Mouse (Mus musculus) midbrain, postnatal 0 days (tissue): Measurements from ENCODE around the gene Plaur. TPM values are rescaled to one million over a fixed set of nuclear protein-coding genes. Genes with fewer than 3 reads are reported as not detected.

Experiments used
- ATAC-seq: fragments of 200-750 bp; cut with Nextera tagmentation; 2 replicates; pipeline ENCODE4 v1.8.0; 2017; ENCODE audit warnings: moderate number of reproducible peaks, mild to moderate bottlenecking, moderate TSS enrichment, moderate library complexity; ENCODE audit not compliant: low FRiP score
- DNase-seq: peaks from one replicate; pipeline ENCODE4 v3.0.0-alpha.2; 2015; ENCODE audit warnings: low spot score
- H3K27ac ChIP-seq: fragments of 300-500 bp; sonication (generic); 2 replicates; pipeline ENCODE4 v1.5.1; 2014; ENCODE audit warnings: low read depth, mild to moderate bottlenecking, low read length, mixed read lengths
- H3K27me3 ChIP-seq: fragments of 300-500 bp; sonication (generic); 2 replicates; pipeline ENCODE4 v1.6.1; 2014; ENCODE audit warnings: low read length, control low read depth, mixed read lengths; ENCODE audit not compliant: insufficient read depth
- H3K36me3 ChIP-seq: fragments of 300-500 bp; sonication (generic); 2 replicates; pipeline ENCODE4 v1.6.1; 2014; ENCODE audit warnings: low read length, control low read depth, mixed read lengths; ENCODE audit not compliant: insufficient read depth
- H3K4me1 ChIP-seq: fragments of 300-500 bp; sonication (generic); 2 replicates; pipeline ENCODE4 v1.6.1; 2014; ENCODE audit warnings: mild to moderate bottlenecking, control low read depth, antibody characterized with exemption, low read length, mixed read lengths; ENCODE audit not compliant: insufficient read depth
- H3K4me2 ChIP-seq: fragments of 300-500 bp; sonication (generic); 2 replicates; pipeline ENCODE4 v1.6.1; 2014; ENCODE audit warnings: low read depth, mild to moderate bottlenecking, low read length, mixed read lengths; ENCODE audit not compliant: poor library complexity, severe bottlenecking
- H3K4me3 ChIP-seq: fragments of 300-500 bp; sonication (generic); 2 replicates; pipeline ENCODE4 v1.5.1; 2014; ENCODE audit warnings: low read depth, mild to moderate bottlenecking, low read length, moderate library complexity
- H3K9ac ChIP-seq: fragments of 300-500 bp; sonication (generic); replicated peaks from 2 replicates; pipeline ENCODE4 v1.6.1; 2014; ENCODE audit warnings: mild to moderate bottlenecking, low read length, moderate library complexity, mixed read lengths; ENCODE audit not compliant: poor library complexity, severe bottlenecking
- H3K9me3 ChIP-seq: fragments of 300-500 bp; sonication (generic); 2 replicates; pipeline ENCODE4 v1.6.1; 2016; ENCODE audit warnings: low read length, control low read depth
- CTCF ChIP-seq: IDR thresholded peaks from 2 replicates; pipeline ENCODE4 v1.5.1; 2016; ENCODE audit warnings: antibody characterized with exemption, mild to moderate bottlenecking
- WGBS: fragments of 180-500 bp; shearing (Covaris S2); extraction: QIAGEN DNeasy Blood & Tissue Kit; methylation state at CpG from one replicate; pipeline ENCODE4 v1.1.7; 2014; 5-methylcytosine and 5-hydroxymethylcytosine counted together
- polyA plus RNA-seq: library from polyadenylated mRNA; unstranded; fragments of >200 nt; fragmentation: Nextera tagmentation; extraction: Ambion mirVana; gene quantifications from 2 replicates; pipeline ENCODE4 v1.2.1, GENCODE M21; 2015
- total RNA-seq: library from RNA; depleted of rRNA; stranded (reverse); fragments of >200 nt; gene quantifications from 2 replicates; pipeline ENCODE4 v1.2.3, GENCODE M21; 2014; rRNA removed

Plaur gene
- total RNA-seq (1.4 and 3.7 TPM in 2 replicates), polyA plus RNA-seq (0.93 and 1.1 TPM in 2 replicates)

- Histone ChIP-seq H3K4me3 (0 out of 2 replicates have a peak within 1 kb of the TSS, but pooled peaks have one; percentile 1), H3K36me3 (no peaks in the 10 kb centered on the region), H3K27me3 (0 out of 2 replicates have a peak, but pooled peaks cover 4% of the 10 kb centered on the region), H3K9me3 (no peaks in the 10 kb centered on the region), H3K27ac (no peak within 1 kb of the TSS), H3K4me1 (no peaks in the 10 kb centered on the region), H3K4me2 (peak within 1 kb of the TSS; percentile 33; the same call in 1 of the 2 replicates), H3K9ac (no peak within 1 kb of the TSS)
- no peak for DNase-seq
- ATAC-seq: 0 out of 2 replicates have a peak, but pooled peaks have one; percentile 23
- 12% methylated on average over 27 of the region's 27 CpGs for WGBS
- no peak for TF ChIP-seq CTCF
Measured at GRCm38 (mm10) chr7:24462388-24463319, at the start of gene Plaur. TSS of gene Plaur (plus strand) at chr7:24462484.

GRCm38 (mm10) chr7:24413630-24414029 lies 48.7 kb upstream of the Plaur start:
- Histone ChIP-seq H3K27ac (no peak overlapping the region), H3K9me3 (no peaks in the 10 kb centered on the region), H3K4me2 (no peak overlapping the region), H3K4me1 (no peaks in the 10 kb centered on the region), H3K27me3 (no peaks in the 10 kb centered on the region), H3K4me3 (no peak overlapping the region), H3K36me3 (peaks cover 14% of the 10 kb centered on the region), H3K9ac (no peak overlapping the region)
- no peak for TF ChIP-seq CTCF
- ATAC-seq (no peak), DNase-seq (no peak)
- WGBS: 89% methylated on average over 2 of the region's 3 CpGs

DNA sequence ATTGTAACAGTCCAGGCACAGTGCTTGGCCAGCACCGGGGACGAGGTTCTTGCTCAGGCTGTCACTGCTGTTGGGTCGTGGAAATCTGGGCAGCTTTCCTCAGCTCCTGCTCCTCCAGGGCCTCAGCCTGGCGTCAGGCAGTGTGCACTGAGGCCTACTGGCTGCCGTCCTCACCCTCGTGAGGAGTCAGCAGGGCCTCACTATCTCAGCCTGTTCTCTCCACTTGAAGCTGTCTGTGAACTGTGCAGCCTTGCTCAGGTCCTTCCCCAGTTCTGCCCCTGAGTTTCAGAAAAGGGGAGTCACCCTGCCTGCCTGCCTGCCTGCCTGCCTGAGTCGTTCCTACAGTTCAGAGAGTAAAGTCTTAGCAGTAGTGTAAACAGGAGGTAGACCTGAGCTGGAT lies 47.0 kb upstream of the Plaur start:
- no peak for TF ChIP-seq CTCF
- Histone ChIP-seq H3K4me2 (no peak overlapping the region), H3K36me3 (peaks cover 12% of the 10 kb centered on the region), H3K27me3 (no peaks in the 10 kb centered on the region), H3K4me3 (no peak overlapping the region), H3K27ac (no peak overlapping the region), H3K9ac (no peak overlapping the region), H3K9me3 (no peaks in the 10 kb centered on the region), H3K4me1 (no peaks in the 10 kb centered on the region)
- DNase-seq (no peak), ATAC-seq (no peak)
- 89% methylated on average over 7 of the region's 7 CpGs for WGBS

GRCm38 (mm10) chr7:24419579-24419978 lies 42.7 kb upstream of the Plaur start:
- no peaks in the 10 kb centered on the region for H3K27me3 ChIP-seq
- DNase-seq (no peak), ATAC-seq (no peak)
- 27% methylated on average over 8 of the region's 8 CpGs for WGBS
- H3K27ac ChIP-seq: no peak overlapping the region
- no peak overlapping the region for H3K4me3 ChIP-seq
- H3K9me3 ChIP-seq: no peaks in the 10 kb centered on the region
- H3K4me1 ChIP-seq: no peaks in the 10 kb centered on the region
- TF ChIP-seq CTCF: no peak
- H3K4me2 ChIP-seq: no peak overlapping the region
- H3K9ac ChIP-seq: no peak overlapping the region
- peaks cover 18% of the 10 kb centered on the region for H3K36me3 ChIP-seq

DNA sequence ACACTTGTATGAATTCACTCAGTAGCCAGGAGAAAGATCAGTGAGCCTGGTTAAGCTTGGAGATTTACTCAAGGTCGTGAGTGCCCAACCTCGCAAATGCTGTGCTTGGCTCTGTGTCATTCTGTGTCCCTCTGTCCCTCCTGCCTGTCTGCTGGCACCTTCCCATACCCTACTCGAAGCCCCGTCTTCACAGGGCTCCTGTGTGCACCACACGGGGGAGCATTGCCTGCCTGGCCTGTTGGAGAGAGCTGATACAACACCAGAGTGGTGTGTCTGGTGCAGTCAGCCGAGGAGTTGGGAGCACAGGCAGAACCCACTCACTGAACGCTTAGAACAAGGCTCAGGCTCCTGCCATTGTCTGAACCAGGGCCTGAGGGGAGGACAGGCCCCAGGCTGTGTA lies 40.6 kb upstream of the Plaur start:
- Histone ChIP-seq H3K4me1 (no peaks in the 10 kb centered on the region), H3K9me3 (no peaks in the 10 kb centered on the region), H3K4me2 (no peak overlapping the region), H3K4me3 (no peak overlapping the region), H3K36me3 (peaks cover 13% of the 10 kb centered on the region), H3K9ac (0 out of 2 replicates have a peak overlapping the region, but pooled peaks have one; percentile 24), H3K27me3 (no peaks in the 10 kb centered on the region), H3K27ac (no peak overlapping the region)
- DNase-seq (peak; percentile 27), ATAC-seq (no peak)
- WGBS: 49% methylated on average over 7 of the region's 7 CpGs
- peak; percentile 52 for TF ChIP-seq CTCF

DNA sequence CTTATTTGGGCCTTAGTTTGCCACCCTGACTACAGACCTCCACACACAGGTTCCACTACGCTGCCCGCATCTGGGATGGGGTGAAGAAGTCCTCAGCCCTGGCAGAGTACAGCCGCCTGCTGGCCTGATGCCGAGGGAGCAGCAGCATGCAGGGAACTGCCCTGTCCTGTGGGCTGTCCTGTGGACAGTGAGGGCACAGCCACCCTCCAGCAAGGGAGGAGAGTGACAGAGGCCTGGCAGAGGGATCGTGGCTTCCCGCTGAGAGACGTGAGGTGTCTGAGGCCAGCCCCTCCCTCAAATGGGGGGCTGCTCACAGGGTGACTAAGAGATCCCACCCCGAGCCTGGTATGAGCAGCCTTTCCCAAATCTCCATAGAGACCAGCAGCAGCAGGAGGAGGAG lies 40.0 kb upstream of the Plaur start:
- Histone ChIP-seq H3K9me3 (no peaks in the 10 kb centered on the region), H3K36me3 (peaks cover 8% of the 10 kb centered on the region; the same call in 1 of the 2 replicates), H3K27ac (no peak overlapping the region), H3K9ac (0 out of 2 replicates have a peak overlapping the region, but pooled peaks have one; percentile 24), H3K27me3 (no peaks in the 10 kb centered on the region), H3K4me1 (no peaks in the 10 kb centered on the region), H3K4me2 (no peak overlapping the region), H3K4me3 (no peak overlapping the region)
- no peak for TF ChIP-seq CTCF
- ATAC-seq: no peak
- WGBS: 48% methylated on average over 8 of the region's 8 CpGs
- peak; percentile 54 for DNase-seq
